Mouse (Mus musculus) megakaryocyte, embryonic 14.5 days (primary cell): ENCODE data around the gene Npr2.

ENCODE experiments used
- FLI1 ChIP-seq: IDR thresholded peaks from 2 replicates; pipeline ENCODE4 v1.6.1; 2012; ENCODE audit warnings: low read length, inconsistent platforms, mixed read lengths
- GATA1 ChIP-seq: IDR thresholded peaks from 3 replicates; pipeline ENCODE4 v1.6.1; 2012; ENCODE audit warnings: mixed read lengths, low read length, inconsistent platforms, borderline replicate concordance

DNA sequence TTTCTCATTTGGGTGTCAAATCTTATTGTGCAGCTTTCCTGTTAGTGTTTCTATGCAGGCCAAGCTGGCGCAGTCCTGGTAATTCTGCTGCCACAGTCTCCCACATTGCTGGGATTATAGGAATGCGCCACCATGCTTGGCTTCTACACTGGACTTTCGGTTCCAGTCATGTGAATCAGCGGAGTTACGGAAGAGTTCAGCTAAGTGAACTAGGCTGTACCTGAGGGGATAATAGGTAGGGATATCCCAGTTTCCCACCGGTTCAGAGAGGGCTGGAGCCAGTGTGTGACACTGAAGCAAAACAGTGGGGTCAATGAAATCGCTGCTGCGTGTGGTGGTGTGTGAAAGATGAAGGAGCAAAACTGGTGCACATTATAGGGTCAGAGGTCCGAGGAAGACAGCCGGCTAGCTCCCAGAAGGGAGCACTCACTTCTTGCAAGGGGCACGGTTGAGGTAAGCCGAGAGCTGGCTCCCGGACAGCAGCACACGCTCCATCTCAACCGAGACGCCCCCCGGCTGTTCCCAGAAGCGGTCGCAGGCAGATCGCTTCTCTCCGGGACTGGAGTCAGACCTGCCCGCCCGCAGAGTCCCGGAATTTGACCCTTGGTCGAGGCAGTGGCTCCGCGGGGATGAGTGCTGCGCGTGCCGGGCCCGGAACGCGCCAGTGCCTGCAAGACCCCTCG, 24.1 kb downstream of the Npr2 start:
- TF ChIP-seq FLI1: no peak
- TF ChIP-seq GATA1: no peak
